Mouse (Mus musculus) liver, postnatal 0 days (tissue): ENCODE measurements around the gene Csf2rb. TPM values are rescaled to one million over a fixed set of nuclear protein-coding genes. Genes with fewer than 3 reads are reported as not detected.

Experiments
- ATAC-seq: fragments of 200-750 bp; cut with Nextera tagmentation; 2 replicates; pipeline ENCODE4 v1.8.0; 2017; ENCODE audit warnings: mild to moderate bottlenecking, moderate library complexity
- DNase-seq: peaks from one replicate; pipeline ENCODE4 v3.0.0-alpha.2; 2016
- H3K27ac ChIP-seq: fragments of 300-500 bp; sonication (generic); 2 replicates; pipeline ENCODE4 v1.5.1; 2014; ENCODE audit warnings: antibody characterized with exemption, moderate library complexity, mild to moderate bottlenecking, low read depth
- H3K27me3 ChIP-seq: fragments of 300-500 bp; sonication (generic); 2 replicates; pipeline ENCODE4 v1.6.1; 2014; ENCODE audit warnings: low read length, control low read depth, mixed read lengths; ENCODE audit not compliant: insufficient read depth
- H3K36me3 ChIP-seq: fragments of 300-500 bp; sonication (generic); replicated peaks from 2 replicates; pipeline ENCODE4 v1.6.1; 2014; ENCODE audit warnings: mild to moderate bottlenecking, control low read depth, low read length, moderate library complexity, mixed read lengths; ENCODE audit not compliant: insufficient read depth
- H3K4me1 ChIP-seq: fragments of 300-500 bp; sonication (generic); 2 replicates; pipeline ENCODE4 v1.6.1; 2014; ENCODE audit warnings: antibody characterized with exemption, mild to moderate bottlenecking, control low read depth; ENCODE audit not compliant: insufficient read depth
- H3K4me2 ChIP-seq: fragments of 300-500 bp; sonication (generic); 2 replicates; pipeline ENCODE4 v1.6.1; 2014; ENCODE audit warnings: low read depth, mild to moderate bottlenecking, low read length, moderate library complexity, mixed read lengths
- H3K4me3 ChIP-seq: fragments of 300-500 bp; sonication (generic); 2 replicates; pipeline ENCODE4 v1.5.1; 2014; ENCODE audit warnings: low read depth, low read length
- H3K9ac ChIP-seq: fragments of 300-500 bp; sonication (generic); replicated peaks from 2 replicates; pipeline ENCODE4 v1.6.1; 2014; ENCODE audit warnings: mild to moderate bottlenecking, moderate library complexity
- H3K9me3 ChIP-seq: fragments of 300-500 bp; sonication (generic); 2 replicates; pipeline ENCODE4 v1.6.1; 2016; ENCODE audit warnings: mild to moderate bottlenecking, control low read depth, low read length, mixed read lengths
- CTCF ChIP-seq: sonication (generic); IDR thresholded peaks from 2 replicates; pipeline ENCODE4 v1.5.1; 2016; ENCODE audit warnings: antibody characterized with exemption, low read depth
- EP300 ChIP-seq: IDR thresholded peaks from 2 replicates; pipeline ENCODE4 v1.6.1; 2016; ENCODE audit warnings: antibody characterized with exemption, low read depth, mild to moderate bottlenecking
- WGBS: fragments of 180-500 bp; shearing (Covaris S2); extraction: QIAGEN DNeasy Blood & Tissue Kit; methylation state at CpG from one replicate; pipeline ENCODE4 v1.1.7; 2014; ENCODE audit not compliant: insufficient replicate concordance; 5-methylcytosine and 5-hydroxymethylcytosine counted together
- microRNA-seq: library from miRNA; unstranded; fragments of <30 nt; microRNA quantifications from one replicate; pipeline ENCODE4, GENCODE M21; 2016
- polyA plus RNA-seq: library from polyadenylated mRNA; unstranded; fragments of >200 nt; fragmentation: Nextera tagmentation; extraction: Ambion mirVana; gene quantifications from 2 replicates; pipeline ENCODE4 v1.2.1, GENCODE M21; 2015

Csf2rb gene
- polyA plus RNA-seq, 1 experiment from 2014 or later: 9.6 TPM

- DNase-seq (peak; percentile 69), ATAC-seq (peak; percentile 7; the same call in 1 of the 2 replicates)
- Histone ChIP-seq H3K27me3 (no peaks in the 10 kb centered on the region), H3K9me3 (no peaks in the 10 kb centered on the region), H3K4me3 (peak overlapping the region; percentile 89), H3K36me3 (peaks cover 9% of the 10 kb centered on the region; the same call in 1 of the 2 replicates), H3K4me2 (peak overlapping the region; percentile 84), H3K27ac (peak overlapping the region; percentile 100), H3K4me1 (peaks cover 62% of the 10 kb centered on the region), H3K9ac (peak overlapping the region; percentile 93)
- 45% methylated on average over 3 of the region's 3 CpGs for WGBS
- TF ChIP-seq EP300 (no peak), CTCF (no peak)
Observed at GRCm38 (mm10) chr15:78403301-78403741, 77.8 kb downstream of the Csf2rb start.

Small RNA genes lying within 50 kb of the gene (microRNA-seq; reads per million reads assigned to microRNA genes)
- gene Mir7676-1 (not detected), gene Mir7676-2 (not detected)

Other genes with a start within 250 kb of the Csf2rb start
- not detected in 2 replicates for gene Cacng2, start 205.7 kb upstream of the Csf2rb start, polyA plus RNA-seq
- gene Ift27, start 151.6 kb upstream of the Csf2rb start, polyA plus RNA-seq: 24.4 and 25.3 TPM in 2 replicates
- 2.4 TPM in 1 of 2 replicates, not detected in the other for gene Pvalb, start 119.4 kb upstream of the Csf2rb start, polyA plus RNA-seq
- 55.5 and 56.7 TPM in 2 replicates for gene Ncf4, start 81.0 kb upstream of the Csf2rb start, polyA plus RNA-seq
- 2.2 and 2.6 TPM in 2 replicates for gene Csf2rb2, start 20.0 kb upstream of the Csf2rb start, polyA plus RNA-seq
- not detected in 2 replicates for gene Tex33, start 70.2 kb downstream of the Csf2rb start, polyA plus RNA-seq
- gene Tst, start 80.2 kb downstream of the Csf2rb start, polyA plus RNA-seq: 361 and 363 TPM in 2 replicates
- 4.3 and 7.0 TPM in 2 replicates for gene Mpst, start 80.7 kb downstream of the Csf2rb start, polyA plus RNA-seq
- gene Kctd17, start 102.8 kb downstream of the Csf2rb start, polyA plus RNA-seq: 6.0 and 6.1 TPM in 2 replicates
- 73.4 and 80.3 TPM in 2 replicates for gene Tmprss6, start 142.9 kb downstream of the Csf2rb start, polyA plus RNA-seq
- 2.0 and 2.1 TPM in 2 replicates for gene Il2rb, start 169.5 kb downstream of the Csf2rb start, polyA plus RNA-seq
- 4.3 and 4.4 TPM in 2 replicates for gene C1qtnf6, start 205.7 kb downstream of the Csf2rb start, polyA plus RNA-seq
- gene Sstr3, start 218.9 kb downstream of the Csf2rb start, polyA plus RNA-seq: not detected in 2 replicates
- 120 and 127 TPM in 2 replicates for gene Rac2, start 247.0 kb downstream of the Csf2rb start, polyA plus RNA-seq